Mouse (Mus musculus): ENCODE data around the gene Lrrc49. TPM values are rescaled to one million over a fixed set of nuclear protein-coding genes. Genes with fewer than 3 reads are reported as not detected.

The Lrrc49 gene
- polyA plus RNA-seq, 1 experiment from 2014 or later = 11.7 TPM

- peak within 1 kb of the TSS; percentile 64 for H3K4me3 ChIP-seq (ENCODE audit: low read length)
- no peaks in the 10 kb centered on the region for H3K9me3 ChIP-seq (ENCODE audit: control insufficient read depth, low read length)
- 4% methylated on average over 63 of the region's 66 CpGs for WGBS
These were observed 25.0 kb upstream of the Lrrc49 start, which contains the start of gene Larp6 for GRCm38 (mm10) chr9:60712771-60713541. Gene Larp6, plus strand, starts transcription at chr9:60712989.

GRCm38 (mm10) chr9:60712011-60712410 lies 24.1 kb upstream of the Lrrc49 start:
- 0 out of 2 replicates have a peak, but pooled peaks cover 4% of the 10 kb centered on the region for H3K4me1 ChIP-seq (ENCODE audit: control insufficient read depth, insufficient read depth, low read length)
- no peaks in the 10 kb centered on the region for H3K9me3 ChIP-seq (ENCODE audit: control insufficient read depth, low read length)
- no peak overlapping the region for H3K4me3 ChIP-seq (ENCODE audit: low read length)
- H3K27ac ChIP-seq (ENCODE audit: low read length) = no peak overlapping the region
- no peak overlapping the region for H3K4me2 ChIP-seq (ENCODE audit: low read depth, low read length)
- no peaks in the 10 kb centered on the region; the same call in 1 of the 2 replicates for H3K27me3 ChIP-seq (replicated peaks; ENCODE audit: control insufficient read depth, insufficient read depth, low read length)
- H3K36me3 ChIP-seq (ENCODE audit: control insufficient read depth, insufficient read depth, low read length) = no peaks in the 10 kb centered on the region
- H3K9ac ChIP-seq (ENCODE audit: low read depth, low read length) = no peak overlapping the region
- ATAC-seq = no peak
- 79% methylated on average over 5 of the region's 5 CpGs for WGBS

More at GRCm38 (mm10) chr9:60712771-60713541, 25.0 kb upstream of the Lrrc49 start, which contains the start of gene Larp6:
- Histone ChIP-seq H3K9ac (ENCODE audit: low read depth, low read length) (peak within 1 kb of the TSS; percentile 82), H3K27ac (ENCODE audit: low read length) (no peak within 1 kb of the TSS), H3K4me1 (ENCODE audit: control insufficient read depth, insufficient read depth, low read length) (0 out of 2 replicates have a peak, but pooled peaks cover 4% of the 10 kb centered on the region), H3K36me3 (ENCODE audit: control insufficient read depth, insufficient read depth, low read length) (no peaks in the 10 kb centered on the region), H3K27me3 (replicated peaks; ENCODE audit: control insufficient read depth, insufficient read depth, low read length) (no peaks in the 10 kb centered on the region; the same call in 1 of the 2 replicates), H3K4me2 (ENCODE audit: low read depth, low read length) (peak within 1 kb of the TSS; percentile 99)
- ATAC-seq = peak; percentile 50; the same call in 1 of the 2 replicates

- no peak overlapping the region for H3K27ac ChIP-seq (ENCODE audit: low read length)
- no peak overlapping the region for H3K4me2 ChIP-seq (ENCODE audit: low read depth, low read length)
- H3K4me3 ChIP-seq (ENCODE audit: low read length) = no peak overlapping the region
- WGBS = 84% methylated on average over 6 of the region's 6 CpGs
- no peak for ATAC-seq
- no peaks in the 10 kb centered on the region; the same call in 1 of the 2 replicates for H3K27me3 ChIP-seq (replicated peaks; ENCODE audit: control insufficient read depth, insufficient read depth, low read length)
- 0 out of 2 replicates have a peak, but pooled peaks cover 4% of the 10 kb centered on the region for H3K4me1 ChIP-seq (ENCODE audit: control insufficient read depth, insufficient read depth, low read length)
- no peaks in the 10 kb centered on the region for H3K36me3 ChIP-seq (ENCODE audit: control insufficient read depth, insufficient read depth, low read length)
- H3K9ac ChIP-seq (ENCODE audit: low read depth, low read length) = no peak overlapping the region
- H3K9me3 ChIP-seq (ENCODE audit: control insufficient read depth, low read length) = no peaks in the 10 kb centered on the region
These were observed 21.8 kb upstream of the Lrrc49 start for GRCm38 (mm10) chr9:60709721-60710120.

- no peak overlapping the region for H3K4me3 ChIP-seq (ENCODE audit: low read length)
- no peak overlapping the region for H3K9ac ChIP-seq (ENCODE audit: low read depth, low read length)
- 88% methylated on average over 5 of the region's 5 CpGs for WGBS
- no peaks in the 10 kb centered on the region for H3K9me3 ChIP-seq (ENCODE audit: control insufficient read depth, low read length)
- no peak overlapping the region for H3K4me2 ChIP-seq (ENCODE audit: low read depth, low read length)
- H3K27ac ChIP-seq (ENCODE audit: low read length) = no peak overlapping the region
- no peak for ATAC-seq
- H3K27me3 ChIP-seq (replicated peaks; ENCODE audit: control insufficient read depth, insufficient read depth, low read length) = no peaks in the 10 kb centered on the region; the same call in 1 of the 2 replicates
- 0 out of 2 replicates have a peak, but pooled peaks cover 4% of the 10 kb centered on the region for H3K4me1 ChIP-seq (ENCODE audit: control insufficient read depth, insufficient read depth, low read length)
- no peaks in the 10 kb centered on the region for H3K36me3 ChIP-seq (ENCODE audit: control insufficient read depth, insufficient read depth, low read length)
These were observed 20.6 kb upstream of the Lrrc49 start for GRCm38 (mm10) chr9:60708606-60709005.

- Histone ChIP-seq H3K9ac (ENCODE audit: low read depth, low read length) (no peak overlapping the region), H3K27ac (ENCODE audit: low read length) (no peak overlapping the region), H3K4me2 (ENCODE audit: low read depth, low read length) (no peak overlapping the region), H3K9me3 (ENCODE audit: control insufficient read depth, low read length) (no peaks in the 10 kb centered on the region), H3K4me3 (ENCODE audit: low read length) (no peak overlapping the region), H3K36me3 (ENCODE audit: control insufficient read depth, insufficient read depth, low read length) (no peaks in the 10 kb centered on the region), H3K4me1 (ENCODE audit: control insufficient read depth, insufficient read depth, low read length) (no peaks in the 10 kb centered on the region), H3K27me3 (replicated peaks; ENCODE audit: control insufficient read depth, insufficient read depth, low read length) (no peaks in the 10 kb centered on the region)
- ATAC-seq = no peak
- WGBS = 86% methylated on average over 2 of the region's 2 CpGs
These were observed 19.6 kb upstream of the Lrrc49 start for GRCm38 (mm10) chr9:60707594-60707993.

GRCm38 (mm10) chr9:60699581-60700231 lies 11.7 kb upstream of the Lrrc49 start:
- WGBS = 63% methylated on average over 18 of the region's 18 CpGs

GRCm38 (mm10) chr9:60696271-60696985 lies 8.5 kb upstream of the Lrrc49 start:
- H3K27me3 ChIP-seq (replicated peaks; ENCODE audit: control insufficient read depth, insufficient read depth, low read length) = no peaks in the 10 kb centered on the region
- H3K27ac ChIP-seq (ENCODE audit: low read length) = no peak overlapping the region
- H3K9me3 ChIP-seq (ENCODE audit: control insufficient read depth, low read length) = no peaks in the 10 kb centered on the region
- no peaks in the 10 kb centered on the region for H3K36me3 ChIP-seq (ENCODE audit: control insufficient read depth, insufficient read depth, low read length)
- ATAC-seq = no peak
- WGBS = 64% methylated on average over 6 of the region's 6 CpGs
- H3K4me2 ChIP-seq (ENCODE audit: low read depth, low read length) = no peak overlapping the region
- H3K4me3 ChIP-seq (ENCODE audit: low read length) = no peak overlapping the region
- no peaks in the 10 kb centered on the region for H3K4me1 ChIP-seq (ENCODE audit: control insufficient read depth, insufficient read depth, low read length)
- no peak overlapping the region for H3K9ac ChIP-seq (ENCODE audit: low read depth, low read length)

More at GRCm38 (mm10) chr9:60699581-60700231, 11.7 kb upstream of the Lrrc49 start:
- Histone ChIP-seq H3K4me2 (ENCODE audit: low read depth, low read length) (no peak overlapping the region), H3K4me1 (ENCODE audit: control insufficient read depth, insufficient read depth, low read length) (no peaks in the 10 kb centered on the region), H3K4me3 (ENCODE audit: low read length) (no peak overlapping the region), H3K9me3 (ENCODE audit: control insufficient read depth, low read length) (no peaks in the 10 kb centered on the region), H3K9ac (ENCODE audit: low read depth, low read length) (no peak overlapping the region), H3K27me3 (replicated peaks; ENCODE audit: control insufficient read depth, insufficient read depth, low read length) (no peaks in the 10 kb centered on the region), H3K27ac (ENCODE audit: low read length) (no peak overlapping the region), H3K36me3 (ENCODE audit: control insufficient read depth, insufficient read depth, low read length) (no peaks in the 10 kb centered on the region)
- ATAC-seq = no peak

GRCm38 (mm10) chr9:60693986-60694385 lies 6.0 kb upstream of the Lrrc49 start:
- H3K4me1 ChIP-seq (ENCODE audit: control insufficient read depth, insufficient read depth, low read length) = no peaks in the 10 kb centered on the region
- no peak for ATAC-seq

GRCm38 (mm10) chr9:60692624-60693023 lies 4.7 kb upstream of the Lrrc49 start:
- no peaks in the 10 kb centered on the region for H3K36me3 ChIP-seq (ENCODE audit: control insufficient read depth, insufficient read depth, low read length)
- no peaks in the 10 kb centered on the region for H3K27me3 ChIP-seq (replicated peaks; ENCODE audit: control insufficient read depth, insufficient read depth, low read length)
- H3K4me3 ChIP-seq (ENCODE audit: low read length) = no peak overlapping the region
- 0 out of 2 replicates have a peak, but pooled peaks cover 2% of the 10 kb centered on the region for H3K4me1 ChIP-seq (ENCODE audit: control insufficient read depth, insufficient read depth, low read length)
- H3K4me2 ChIP-seq (ENCODE audit: low read depth, low read length) = no peak overlapping the region
- WGBS = 36% methylated on average over 4 of the region's 4 CpGs
- no peaks in the 10 kb centered on the region for H3K9me3 ChIP-seq (ENCODE audit: control insufficient read depth, low read length)
- ATAC-seq = no peak
- H3K27ac ChIP-seq (ENCODE audit: low read length) = no peak overlapping the region
- H3K9ac ChIP-seq (ENCODE audit: low read depth, low read length) = no peak overlapping the region

More at GRCm38 (mm10) chr9:60693986-60694385, 6.0 kb upstream of the Lrrc49 start:
- Histone ChIP-seq H3K9me3 (ENCODE audit: control insufficient read depth, low read length) (no peaks in the 10 kb centered on the region), H3K36me3 (ENCODE audit: control insufficient read depth, insufficient read depth, low read length) (no peaks in the 10 kb centered on the region), H3K9ac (ENCODE audit: low read depth, low read length) (no peak overlapping the region), H3K27ac (ENCODE audit: low read length) (no peak overlapping the region), H3K4me3 (ENCODE audit: low read length) (no peak overlapping the region), H3K4me2 (ENCODE audit: low read depth, low read length) (no peak overlapping the region), H3K27me3 (replicated peaks; ENCODE audit: control insufficient read depth, insufficient read depth, low read length) (no peaks in the 10 kb centered on the region)
- WGBS = 55% methylated on average over 2 of the region's 2 CpGs

Measured in intestine, embryonic 16.5 days (tissue).